Mouse (Mus musculus) liver, postnatal 0 days (tissue): ENCODE data around the gene Kbtbd6. TPM values are rescaled to one million over a fixed set of nuclear protein-coding genes. Genes with fewer than 3 reads are reported as not detected.

ENCODE experiments used
- ATAC-seq: fragments of 200-750 bp; cut with Nextera tagmentation; 2 replicates; pipeline ENCODE4 v1.8.0; 2017; ENCODE audit warnings: mild to moderate bottlenecking, moderate library complexity
- DNase-seq: peaks from one replicate; pipeline ENCODE4 v3.0.0-alpha.2; 2016
- H3K27ac ChIP-seq: fragments of 300-500 bp; sonication (generic); 2 replicates; pipeline ENCODE4 v1.5.1; 2014; ENCODE audit warnings: antibody characterized with exemption, moderate library complexity, mild to moderate bottlenecking, low read depth
- H3K27me3 ChIP-seq: fragments of 300-500 bp; sonication (generic); 2 replicates; pipeline ENCODE4 v1.6.1; 2014; ENCODE audit warnings: low read length, control low read depth, mixed read lengths; ENCODE audit not compliant: insufficient read depth
- H3K36me3 ChIP-seq: fragments of 300-500 bp; sonication (generic); replicated peaks from 2 replicates; pipeline ENCODE4 v1.6.1; 2014; ENCODE audit warnings: mild to moderate bottlenecking, control low read depth, low read length, moderate library complexity, mixed read lengths; ENCODE audit not compliant: insufficient read depth
- H3K4me1 ChIP-seq: fragments of 300-500 bp; sonication (generic); 2 replicates; pipeline ENCODE4 v1.6.1; 2014; ENCODE audit warnings: antibody characterized with exemption, mild to moderate bottlenecking, control low read depth; ENCODE audit not compliant: insufficient read depth
- H3K4me2 ChIP-seq: fragments of 300-500 bp; sonication (generic); 2 replicates; pipeline ENCODE4 v1.6.1; 2014; ENCODE audit warnings: low read depth, mild to moderate bottlenecking, low read length, moderate library complexity, mixed read lengths
- H3K4me3 ChIP-seq: fragments of 300-500 bp; sonication (generic); 2 replicates; pipeline ENCODE4 v1.5.1; 2014; ENCODE audit warnings: low read depth, low read length
- H3K9ac ChIP-seq: fragments of 300-500 bp; sonication (generic); replicated peaks from 2 replicates; pipeline ENCODE4 v1.6.1; 2014; ENCODE audit warnings: mild to moderate bottlenecking, moderate library complexity
- H3K9me3 ChIP-seq: fragments of 300-500 bp; sonication (generic); 2 replicates; pipeline ENCODE4 v1.6.1; 2016; ENCODE audit warnings: mild to moderate bottlenecking, control low read depth, low read length, mixed read lengths
- CTCF ChIP-seq: sonication (generic); IDR thresholded peaks from 2 replicates; pipeline ENCODE4 v1.5.1; 2016; ENCODE audit warnings: antibody characterized with exemption, low read depth
- EP300 ChIP-seq: IDR thresholded peaks from 2 replicates; pipeline ENCODE4 v1.6.1; 2016; ENCODE audit warnings: antibody characterized with exemption, low read depth, mild to moderate bottlenecking
- WGBS: fragments of 180-500 bp; shearing (Covaris S2); extraction: QIAGEN DNeasy Blood & Tissue Kit; methylation state at CpG from one replicate; pipeline ENCODE4 v1.1.7; 2014; ENCODE audit not compliant: insufficient replicate concordance; 5-methylcytosine and 5-hydroxymethylcytosine counted together
- polyA plus RNA-seq: library from polyadenylated mRNA; unstranded; fragments of >200 nt; fragmentation: Nextera tagmentation; extraction: Ambion mirVana; gene quantifications from 2 replicates; pipeline ENCODE4 v1.2.1, GENCODE M21; 2015

Gene Kbtbd6
- polyA plus RNA-seq, 1 experiment from 2014 or later = 2.4 TPM

GRCm38 (mm10) chr14:79486617-79486992 lies 35.0 kb downstream of the Kbtbd6 start:
- peaks cover 34% of the 10 kb centered on the region for H3K4me1 ChIP-seq
- H3K36me3 ChIP-seq = no peaks in the 10 kb centered on the region
- peak overlapping the region; percentile 38 for H3K4me3 ChIP-seq
- ATAC-seq = peak; percentile 18
- H3K27me3 ChIP-seq = no peaks in the 10 kb centered on the region
- DNase-seq = peak; percentile 24
- peak overlapping the region; percentile 58 for H3K9ac ChIP-seq
- TF ChIP-seq CTCF = no peak
- no peak for TF ChIP-seq EP300
- H3K4me2 ChIP-seq = peak overlapping the region; percentile 80
- WGBS = 12% methylated on average over 8 of the region's 8 CpGs
- no peaks in the 10 kb centered on the region for H3K9me3 ChIP-seq
- H3K27ac ChIP-seq = peak overlapping the region; percentile 67

GRCm38 (mm10) chr14:79486993-79487731 lies 35.5 kb downstream of the Kbtbd6 start:
- DNase-seq = peak; percentile 50
- peak; percentile 66 for ATAC-seq
- Histone ChIP-seq H3K27ac (peak overlapping the region; percentile 67), H3K4me3 (peak overlapping the region; percentile 38), H3K4me1 (peaks cover 34% of the 10 kb centered on the region), H3K9me3 (no peaks in the 10 kb centered on the region), H3K36me3 (0 out of 2 replicates have a peak, but pooled peaks cover 4% of the 10 kb centered on the region), H3K4me2 (peak overlapping the region; percentile 80), H3K27me3 (no peaks in the 10 kb centered on the region), H3K9ac (peak overlapping the region; percentile 58)
- WGBS = 7% methylated on average over 19 of the region's 19 CpGs
- no peak for TF ChIP-seq EP300
- TF ChIP-seq CTCF = peak; percentile 69

- DNase-seq (no peak), ATAC-seq (no peak)
- Histone ChIP-seq H3K36me3 (peaks cover 4% of the 10 kb centered on the region; the same call in 1 of the 2 replicates), H3K4me2 (no peak overlapping the region), H3K9ac (no peak overlapping the region), H3K4me3 (no peak overlapping the region), H3K27me3 (no peaks in the 10 kb centered on the region), H3K27ac (no peak overlapping the region), H3K4me1 (peaks cover 24% of the 10 kb centered on the region), H3K9me3 (no peaks in the 10 kb centered on the region)
- TF ChIP-seq EP300 = no peak
- TF ChIP-seq CTCF = no peak
- 87% methylated on average over 9 of the region's 9 CpGs for WGBS
These were observed 36.9 kb downstream of the Kbtbd6 start for GRCm38 (mm10) chr14:79488531-79488930.

GRCm38 (mm10) chr14:79489150-79489549 lies 37.5 kb downstream of the Kbtbd6 start:
- no peak for DNase-seq

GRCm38 (mm10) chr14:79490246-79490645 lies 38.6 kb downstream of the Kbtbd6 start:
- DNase-seq (no peak), ATAC-seq (no peak)
- WGBS = 80% methylated on average over 3 of the region's 3 CpGs
- no peak overlapping the region for H3K27ac ChIP-seq
- no peak overlapping the region for H3K4me2 ChIP-seq
- TF ChIP-seq EP300 (no peak), CTCF (no peak)
- H3K9me3 ChIP-seq = no peaks in the 10 kb centered on the region
- H3K4me3 ChIP-seq = no peak overlapping the region
- H3K36me3 ChIP-seq = peaks cover 7% of the 10 kb centered on the region
- no peaks in the 10 kb centered on the region for H3K27me3 ChIP-seq
- peaks cover 20% of the 10 kb centered on the region for H3K4me1 ChIP-seq
- H3K9ac ChIP-seq = no peak overlapping the region

More at GRCm38 (mm10) chr14:79489150-79489549, 37.5 kb downstream of the Kbtbd6 start:
- H3K27me3 ChIP-seq = no peaks in the 10 kb centered on the region
- no peak for ATAC-seq
- no peaks in the 10 kb centered on the region for H3K9me3 ChIP-seq
- no peak overlapping the region for H3K9ac ChIP-seq
- no peak overlapping the region for H3K4me3 ChIP-seq
- whole genome bisulfite sequencing = 78% methylated on average over 12 of the region's 12 CpGs
- no peak overlapping the region for H3K27ac ChIP-seq
- H3K4me1 ChIP-seq = peaks cover 22% of the 10 kb centered on the region
- H3K36me3 ChIP-seq = peaks cover 4% of the 10 kb centered on the region; the same call in 1 of the 2 replicates
- no peak overlapping the region for H3K4me2 ChIP-seq
- no peak for TF ChIP-seq CTCF
- TF ChIP-seq EP300 = no peak

GRCm38 (mm10) chr14:79494349-79494748 lies 42.7 kb downstream of the Kbtbd6 start:
- Histone ChIP-seq H3K4me3 (no peak overlapping the region), H3K27ac (no peak overlapping the region), H3K27me3 (no peaks in the 10 kb centered on the region), H3K4me1 (peaks cover 4% of the 10 kb centered on the region), H3K36me3 (peaks cover 10% of the 10 kb centered on the region), H3K9ac (no peak overlapping the region), H3K9me3 (no peaks in the 10 kb centered on the region), H3K4me2 (no peak overlapping the region)
- DNase-seq (no peak), ATAC-seq (peak; percentile 50; the same call in 1 of the 2 replicates)
- TF ChIP-seq CTCF = no peak
- 78% methylated on average over 6 of the region's 6 CpGs for WGBS
